Mouse (Mus musculus): ENCODE measurements around the gene Nfkbiz.

Nfkbiz gene

GRCm38 (mm10) chr16:55804799-55805198 lies 33.9 kb downstream of the Nfkbiz start:
- 90% methylated on average over 1 of the region's 1 CpGs for WGBS

- 80% methylated on average over 1 of the region's 1 CpGs for WGBS
Measured at GRCm38 (mm10) chr16:55801629-55802028, 37.1 kb downstream of the Nfkbiz start.

GRCm38 (mm10) chr16:55798845-55799244 lies 39.9 kb downstream of the Nfkbiz start:
- 81% methylated on average over 7 of the region's 7 CpGs for WGBS

DNA sequence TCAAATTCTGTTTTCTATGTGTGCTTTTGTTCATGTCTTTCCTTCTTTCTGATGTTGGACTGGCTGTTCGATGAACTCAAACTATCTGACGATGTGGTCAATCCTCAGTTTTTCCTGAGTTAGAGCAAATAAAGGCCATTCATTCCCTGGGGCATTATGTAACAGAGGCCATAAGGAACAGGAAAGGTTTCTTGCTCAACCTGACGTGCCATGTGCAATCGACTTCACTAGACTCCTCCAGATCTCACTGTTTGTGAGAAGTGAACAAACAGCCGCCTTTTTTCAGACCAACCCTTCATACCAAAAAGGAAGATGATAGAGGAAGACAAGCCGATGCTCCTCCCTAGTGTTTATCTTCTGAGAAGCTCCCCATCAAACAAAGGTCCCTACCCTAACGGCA lies 48.4 kb downstream of the Nfkbiz start:
- 88% methylated on average over 7 of the region's 7 CpGs for WGBS

GRCm38 (mm10) chr16:55789291-55789690 lies 49.4 kb downstream of the Nfkbiz start:
- WGBS: 30% methylated on average over 1 of the region's 1 CpGs

DNA sequence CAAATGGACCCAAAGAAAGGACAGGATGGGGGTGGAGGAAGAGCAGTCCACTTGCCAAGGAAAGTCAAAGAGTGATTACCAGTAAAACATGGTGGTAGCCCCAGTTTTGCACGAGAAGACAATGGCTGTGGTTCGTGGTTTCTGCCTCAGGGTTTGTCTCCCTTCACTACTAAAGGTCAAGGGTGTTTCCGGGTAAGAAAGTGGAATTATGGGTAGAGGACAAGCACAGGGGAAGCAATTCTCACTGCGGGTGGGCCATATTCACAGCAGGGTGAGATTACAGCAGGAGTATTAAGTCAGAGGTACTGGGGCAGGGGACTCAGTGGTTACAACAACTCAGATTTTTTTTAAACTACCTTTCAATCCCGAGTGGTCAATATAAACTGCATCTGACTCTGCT lies 50.0 kb downstream of the Nfkbiz start:
- 78% methylated on average over 5 of the region's 5 CpGs for WGBS

DNA sequence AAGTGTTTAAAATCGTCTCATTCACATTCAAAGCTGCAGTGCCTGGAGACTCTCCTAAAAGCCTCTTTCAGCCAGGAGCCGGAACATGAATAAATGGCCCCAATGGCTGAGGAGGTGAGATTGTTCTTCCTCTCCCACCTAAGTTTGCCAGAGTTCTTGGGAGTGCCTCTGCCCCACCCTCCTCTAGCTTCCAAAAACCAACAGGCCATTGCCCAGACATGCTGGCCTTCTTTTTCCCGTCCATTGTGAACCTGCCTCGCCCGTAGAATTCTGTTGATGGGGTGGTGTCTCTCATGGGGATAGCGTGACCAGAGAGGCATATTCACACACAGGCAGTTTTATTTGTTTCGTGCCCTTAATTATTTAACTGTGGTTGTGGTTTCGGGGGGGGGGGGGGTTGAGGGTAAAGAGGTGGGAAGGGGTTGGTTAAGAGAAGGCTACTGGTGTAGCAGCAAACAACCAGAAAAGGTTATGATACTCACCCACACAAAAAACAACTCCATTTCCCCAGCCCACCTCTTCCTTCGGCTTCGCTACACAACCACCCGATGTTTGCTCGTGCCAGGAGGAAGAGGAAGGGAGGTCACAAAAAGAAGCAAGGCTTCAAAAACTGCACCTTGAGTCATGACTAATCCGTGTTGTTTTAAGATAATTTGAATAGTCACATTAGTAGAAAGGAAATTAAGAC lies 51.2 kb downstream of the Nfkbiz start:
- 85% methylated on average over 13 of the region's 13 CpGs for WGBS

GRCm38 (mm10) chr16:55784379-55784778 lies 54.3 kb downstream of the Nfkbiz start:
- WGBS: 73% methylated on average over 7 of the region's 7 CpGs

DNA sequence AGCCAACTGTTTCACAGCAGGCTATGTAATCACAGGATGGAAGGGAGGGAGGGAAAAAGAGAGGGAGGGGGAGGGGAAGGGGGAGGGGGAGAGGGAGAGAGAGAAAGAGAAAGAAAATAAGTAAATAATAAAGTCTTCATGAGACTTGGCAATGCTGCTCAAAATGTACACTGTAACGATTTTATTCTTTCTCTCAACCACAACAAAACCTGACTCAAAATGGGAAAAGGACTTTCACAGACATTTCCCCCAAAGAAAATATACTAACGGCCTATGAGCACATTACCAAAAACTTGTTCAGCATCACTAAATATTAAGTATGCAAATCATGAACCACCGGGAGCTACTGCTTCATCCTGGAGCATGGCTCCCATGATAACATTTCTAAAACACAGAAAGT lies 54.8 kb downstream of the Nfkbiz start:
- WGBS: 73% methylated on average over 3 of the region's 3 CpGs

DNA sequence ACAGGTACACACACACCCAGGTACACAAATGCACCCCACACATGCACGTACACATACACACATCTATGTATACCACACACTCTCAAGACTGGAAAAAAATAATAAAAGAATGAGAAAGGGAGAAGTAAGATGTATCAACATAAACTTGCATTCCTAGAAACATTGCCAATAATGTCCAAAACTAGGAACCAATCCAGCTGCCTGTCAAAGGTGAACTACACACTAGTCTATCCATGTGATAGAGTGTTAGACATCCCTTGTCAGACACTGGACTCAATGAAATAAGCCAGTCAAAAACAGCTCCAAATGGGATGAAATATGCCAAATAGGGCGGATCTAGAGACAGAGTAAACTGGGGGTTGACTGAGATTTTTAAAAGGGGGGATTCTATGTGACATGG lies 55.8 kb downstream of the Nfkbiz start:
- WGBS: 97% methylated on average over 2 of the region's 2 CpGs

DNA sequence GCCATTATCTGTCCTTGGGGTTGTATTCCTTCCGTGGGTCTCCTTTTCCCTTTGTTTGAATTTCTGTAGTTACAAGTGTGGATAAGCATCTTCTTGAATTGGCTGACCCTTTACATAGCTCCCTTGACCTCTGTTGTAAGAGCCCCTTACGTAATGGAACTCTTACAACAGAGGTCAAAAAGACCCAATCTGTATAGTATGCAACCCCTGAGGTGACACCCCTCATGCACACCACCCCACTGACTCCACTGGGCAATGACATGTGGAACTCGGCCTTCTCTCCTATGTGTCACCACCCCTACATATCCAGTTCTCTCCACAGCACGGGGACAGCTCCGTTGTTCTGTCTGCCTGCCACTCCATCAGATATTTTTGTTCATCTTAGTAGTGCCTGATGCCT lies 56.9 kb downstream of the Nfkbiz start:
- 87% methylated on average over 5 of the region's 5 CpGs for WGBS

GRCm38 (mm10) chr16:55780958-55781558 lies 57.6 kb downstream of the Nfkbiz start:
- 58% methylated on average over 5 of the region's 5 CpGs for WGBS

DNA sequence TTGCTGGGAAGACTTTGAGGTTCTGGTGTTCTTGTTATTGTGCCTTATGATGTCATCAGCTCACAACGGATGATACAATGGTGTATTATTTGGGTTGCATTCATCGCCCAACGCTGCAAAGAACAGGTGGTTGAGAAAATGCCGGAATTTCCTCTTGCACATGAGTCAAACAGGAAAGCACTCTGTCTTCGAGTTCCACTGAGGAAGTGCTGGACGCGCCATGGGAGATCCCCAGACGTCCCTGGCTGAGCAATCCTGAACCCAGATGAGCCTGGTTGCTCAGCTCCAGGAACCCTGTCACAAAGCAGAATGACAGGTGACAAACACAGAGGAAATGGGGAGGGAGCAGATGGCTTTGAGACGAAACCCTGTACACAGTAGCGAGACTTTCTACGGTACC lies 62.4 kb downstream of the Nfkbiz start:
- 74% methylated on average over 11 of the region's 11 CpGs for WGBS

DNA sequence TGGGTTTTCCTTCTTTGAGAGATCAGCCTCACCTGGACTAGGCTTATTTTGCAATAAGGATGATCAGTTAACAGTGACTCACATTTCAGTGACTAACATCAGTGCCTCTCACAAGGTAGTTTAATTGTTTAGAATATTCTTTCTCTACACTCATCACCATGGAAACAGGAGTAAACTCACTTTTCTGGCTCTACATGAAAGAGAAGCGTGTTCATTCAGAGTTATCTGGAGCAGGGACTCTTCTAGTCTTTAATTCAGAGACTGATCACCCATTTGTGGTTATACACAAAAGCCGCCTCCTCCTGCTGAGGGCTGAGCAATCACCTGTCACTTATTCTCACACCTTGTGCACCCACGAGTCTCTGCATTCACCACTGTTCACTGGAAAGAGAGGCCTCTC lies 68.5 kb downstream of the Nfkbiz start:
- 53% methylated on average over 3 of the region's 3 CpGs for WGBS

All from cerebral cortex, adult 2 months (tissue).